Mouse (Mus musculus) brain, embryonic 14.5 days (tissue): ENCODE measurements around the gene Tspan5.

Source experiments
- CTCF ChIP-seq: fragments of 200-500 bp; IDR thresholded peaks from 2 replicates; pipeline ENCODE4 v1.5.1; 2012; ENCODE audit warnings: inconsistent platforms, mild to moderate bottlenecking, moderate library complexity, borderline replicate concordance; ENCODE audit not compliant: insufficient read depth, insufficient read length; ENCODE audit errors: extremely low read depth
- POLR2A ChIP-seq: fragments of 200-500 bp; IDR thresholded peaks from 2 replicates; pipeline ENCODE4 v1.6.1; 2012; ENCODE audit warnings: mild to moderate bottlenecking, inconsistent platforms, borderline replicate concordance; ENCODE audit not compliant: poor library complexity, insufficient read depth, insufficient read length, severe bottlenecking; ENCODE audit errors: extremely low read depth

DNA sequence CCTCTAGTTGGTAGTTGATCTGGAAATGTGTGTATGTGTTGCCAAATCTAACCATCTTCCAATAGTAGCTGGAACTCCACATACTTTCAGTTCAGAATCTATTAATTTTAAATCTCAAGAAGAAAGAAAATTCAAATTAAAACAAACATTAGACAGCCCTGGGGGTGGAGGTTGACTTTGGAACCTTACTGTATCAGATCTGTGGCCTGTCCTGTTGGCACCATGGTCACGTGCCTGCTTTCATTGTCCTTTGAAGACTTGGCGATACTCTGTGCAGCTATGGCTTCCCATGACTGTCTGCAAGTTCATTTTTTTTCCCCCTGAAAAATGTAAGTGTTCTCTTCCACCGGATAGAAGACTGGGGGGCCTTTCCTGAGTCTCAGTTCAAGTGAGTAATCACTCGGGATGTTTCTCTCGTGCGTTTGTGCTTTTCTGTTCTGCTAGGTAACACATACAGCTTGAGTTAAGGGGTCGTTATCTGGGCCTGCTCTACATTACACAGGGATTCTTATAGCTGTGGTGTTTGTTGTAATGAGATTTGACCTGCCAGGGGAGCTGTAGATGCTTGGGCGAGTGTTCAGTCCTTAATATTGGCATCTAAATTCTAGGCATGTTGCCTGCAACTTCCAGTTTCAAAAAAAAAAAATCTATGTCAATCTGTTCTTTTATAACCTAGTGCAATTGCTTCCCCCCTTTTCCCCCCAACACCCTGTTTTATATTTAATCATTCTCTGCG is 32.0 kb downstream of the Tspan5 start:
- TF ChIP-seq CTCF (no peak), POLR2A (no peak)
